Mouse (Mus musculus): Measurements from ENCODE around the gene Shank1.

DNA sequence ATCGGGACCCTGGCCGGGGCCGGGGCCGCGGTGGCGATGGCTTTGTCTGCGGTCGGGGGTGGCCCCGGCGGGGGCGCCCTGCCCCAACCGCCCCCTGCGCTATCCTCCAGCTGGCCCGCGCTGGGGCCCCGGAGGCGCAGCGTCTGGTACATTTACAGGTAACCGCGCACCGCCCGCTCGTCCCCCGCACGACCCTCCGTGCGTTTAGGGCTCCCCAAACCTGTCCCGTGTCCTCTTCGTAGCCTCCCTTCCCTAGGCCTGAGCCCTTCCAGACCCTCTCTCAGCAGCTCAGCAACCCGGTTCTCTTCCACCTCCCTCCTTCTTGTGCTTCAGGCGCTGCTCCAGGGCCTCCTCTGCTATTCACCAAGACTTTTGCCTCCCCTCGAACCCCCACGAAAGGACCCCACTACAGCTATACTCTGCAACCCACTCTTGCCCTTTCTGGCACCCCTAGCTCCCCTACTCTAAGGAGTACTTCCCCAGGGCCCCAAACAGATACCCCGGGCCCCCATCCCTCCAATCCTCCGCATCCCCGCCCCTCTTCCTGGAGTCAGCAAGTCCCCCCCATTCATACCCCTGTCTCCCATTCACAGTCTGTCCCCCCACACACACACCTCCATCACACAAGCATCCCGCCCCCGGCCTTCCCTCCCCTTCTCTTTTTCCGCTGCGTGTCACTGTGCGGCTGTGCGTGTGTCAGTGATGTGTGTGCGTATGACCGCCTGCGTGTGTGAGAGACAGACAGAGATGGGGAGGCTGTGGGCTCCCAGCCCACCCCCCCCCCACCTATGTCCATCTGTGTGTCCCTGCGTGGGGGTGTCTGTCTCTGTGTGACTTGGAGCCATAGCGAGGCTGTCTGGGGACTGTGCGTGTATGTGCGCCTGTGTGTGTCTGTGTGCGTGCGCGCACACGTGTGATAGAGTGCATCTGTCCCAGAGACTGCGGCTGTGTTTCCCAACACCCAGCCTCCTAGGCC lies 26.3 kb downstream of the Shank1 start:
- no peak for TF ChIP-seq CTCF (IDR thresholded peaks at IDR 0.05; ENCODE audit: low read depth, low read length)
- TF ChIP-seq GATA2 (IDR thresholded peaks at IDR 0.05; ENCODE audit: borderline replicate concordance, low read depth, low read length): no peak
- TF ChIP-seq GATA1 (IDR thresholded peaks at IDR 0.05; ENCODE audit: borderline replicate concordance, low read length): no peak
- TF ChIP-seq POLR2AphosphoS5 (IDR thresholded peaks at IDR 0.05; ENCODE audit: insufficient replicate concordance, low read depth, low read length): no peak
- TF ChIP-seq TAL1 (conservative IDR thresholded peaks at IDR 0.05; ENCODE audit: low read depth, low read length): no peak

Data from G1E (cell line).